Mouse (Mus musculus) liver, embryonic 14.5 days (tissue): Measurements from ENCODE around the gene Nup188.

ENCODE experiments used
- CTCF ChIP-seq: IDR thresholded peaks from 2 replicates; pipeline ENCODE4 v1.5.1; 2016; ENCODE audit warnings: antibody characterized with exemption, low read depth, control low read depth
- EP300 ChIP-seq: IDR thresholded peaks from 2 replicates; pipeline ENCODE4 v1.6.1; 2016; ENCODE audit warnings: antibody characterized with exemption, low read depth

DNA sequence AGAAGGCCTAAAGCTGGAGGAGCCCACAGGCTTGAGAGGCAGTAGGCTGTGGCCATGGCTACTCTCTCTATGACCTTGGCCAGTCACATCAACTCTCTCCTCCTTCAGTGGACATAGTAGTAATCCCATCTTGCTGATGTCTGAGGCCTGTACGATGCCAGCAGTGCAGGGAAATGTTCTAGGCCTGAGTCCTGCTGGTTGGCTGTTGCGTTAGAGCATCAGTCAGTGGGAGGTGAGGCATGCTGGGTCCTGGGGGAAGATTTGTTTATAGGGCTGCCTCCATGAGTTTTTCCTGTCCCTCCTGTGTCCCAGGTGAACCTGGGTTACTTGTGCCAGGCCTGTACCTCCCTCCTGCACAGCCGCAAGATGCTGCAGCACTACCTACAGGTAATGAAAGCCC lies 55.9 kb downstream of the Nup188 start:
- TF ChIP-seq CTCF: no peak
- TF ChIP-seq EP300: no peak
